Mouse (Mus musculus): ENCODE data around the gene L2hgdh.

DNA sequence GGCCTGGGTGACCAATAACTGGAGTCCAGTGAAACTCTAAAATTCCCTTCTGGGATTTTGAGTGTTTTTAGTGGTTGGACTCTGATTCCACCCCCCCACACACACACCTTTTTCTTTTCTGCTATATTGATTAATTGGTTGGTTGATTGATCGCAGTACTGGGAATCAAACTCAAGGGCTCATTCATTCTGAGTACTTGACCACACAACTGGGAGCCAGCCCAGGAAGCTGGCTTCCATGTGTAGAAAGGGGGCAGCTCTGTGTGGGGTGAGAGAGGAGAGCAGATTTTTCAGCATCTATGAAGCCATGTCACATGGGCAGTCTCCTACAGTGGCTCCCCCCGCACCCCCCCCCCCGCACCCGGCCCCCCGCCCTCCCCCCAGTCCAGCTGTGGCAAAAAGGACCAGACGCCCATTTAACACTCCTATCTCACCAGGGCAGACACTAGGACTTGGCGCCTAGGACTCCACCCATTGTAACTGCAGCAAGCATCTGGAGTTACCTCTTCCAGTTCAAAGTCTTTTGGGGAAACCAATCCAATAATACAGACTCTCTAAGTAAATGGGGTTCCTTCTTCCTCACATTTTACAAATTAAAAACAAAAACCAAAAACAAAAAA is 34.7 kb upstream of the L2hgdh start:
- TF ChIP-seq CTCF (IDR thresholded peaks at IDR 0.05): no peak
- TF ChIP-seq EP300 (IDR thresholded peaks at IDR 0.05): no peak

Measured in lung, postnatal 0 days (tissue).